Mouse (Mus musculus) midbrain, embryonic 16.5 days (tissue): ENCODE measurements around the gene Mtch2. TPM values are rescaled to one million over a fixed set of nuclear protein-coding genes. Genes with fewer than 3 reads are reported as not detected.
"Not testable (repeated sequence)": the region's sequence is repeated elsewhere in the genome, so short reads cannot be mapped to it uniquely, and the experiment has no call there.

Source experiments
- ATAC-seq: fragments of 200-750 bp; cut with Nextera tagmentation; 2 replicates; pipeline ENCODE4 v1.8.0; 2017; ENCODE audit warnings: moderate TSS enrichment
- H3K27ac ChIP-seq: fragments of 300-500 bp; sonication (generic); 2 replicates; pipeline ENCODE4 v1.5.1; 2014; ENCODE audit warnings: mild to moderate bottlenecking, low read length, mixed read lengths
- H3K27me3 ChIP-seq: fragments of 300-500 bp; sonication (generic); 2 replicates; pipeline ENCODE4 v1.6.1; 2014; ENCODE audit warnings: low read depth, low read length, mixed read lengths; ENCODE audit not compliant: control insufficient read depth, insufficient read depth
- H3K36me3 ChIP-seq: fragments of 300-500 bp; sonication (generic); 2 replicates; pipeline ENCODE4 v1.6.1; 2014; ENCODE audit warnings: mild to moderate bottlenecking, low read length, moderate library complexity, mixed read lengths; ENCODE audit not compliant: control insufficient read depth, insufficient read depth
- H3K4me1 ChIP-seq: fragments of 300-500 bp; sonication (generic); 2 replicates; pipeline ENCODE4 v1.6.1; 2014; ENCODE audit warnings: mild to moderate bottlenecking, low read length, mixed read lengths; ENCODE audit not compliant: control insufficient read depth, insufficient read depth
- H3K4me2 ChIP-seq: fragments of 300-500 bp; sonication (generic); 2 replicates; pipeline ENCODE4 v1.6.1; 2014; ENCODE audit warnings: mild to moderate bottlenecking, low read length, mixed read lengths
- H3K4me3 ChIP-seq: fragments of 300-500 bp; sonication (generic); 2 replicates; pipeline ENCODE4 v1.5.1; 2014; ENCODE audit warnings: low read depth, mild to moderate bottlenecking, low read length, moderate library complexity, mixed read lengths
- H3K9ac ChIP-seq: fragments of 300-500 bp; sonication (generic); 2 replicates; pipeline ENCODE4 v1.6.1; 2014; ENCODE audit warnings: low read depth, low read length, mixed read lengths
- H3K9me3 ChIP-seq: fragments of 300-500 bp; sonication (generic); replicated peaks from 2 replicates; pipeline ENCODE4 v1.6.1; 2014; ENCODE audit warnings: mild to moderate bottlenecking, low read length, mixed read lengths; ENCODE audit not compliant: control insufficient read depth, poor library complexity, severe bottlenecking
- WGBS: fragments of 180-500 bp; shearing (Covaris S2); extraction: QIAGEN DNeasy Blood & Tissue Kit; methylation state at CpG from one replicate; pipeline ENCODE4 v1.1.7; 2014; 5-methylcytosine and 5-hydroxymethylcytosine counted together
- polyA plus RNA-seq: library from polyadenylated mRNA; unstranded; fragments of >200 nt; fragmentation: Nextera tagmentation; extraction: Ambion mirVana; gene quantifications from 2 replicates; pipeline ENCODE4 v1.2.1, GENCODE M21; 2015

Gene Mtch2
- polyA plus RNA-seq, 1 experiment from 2014 or later, result 248 TPM

DNA sequence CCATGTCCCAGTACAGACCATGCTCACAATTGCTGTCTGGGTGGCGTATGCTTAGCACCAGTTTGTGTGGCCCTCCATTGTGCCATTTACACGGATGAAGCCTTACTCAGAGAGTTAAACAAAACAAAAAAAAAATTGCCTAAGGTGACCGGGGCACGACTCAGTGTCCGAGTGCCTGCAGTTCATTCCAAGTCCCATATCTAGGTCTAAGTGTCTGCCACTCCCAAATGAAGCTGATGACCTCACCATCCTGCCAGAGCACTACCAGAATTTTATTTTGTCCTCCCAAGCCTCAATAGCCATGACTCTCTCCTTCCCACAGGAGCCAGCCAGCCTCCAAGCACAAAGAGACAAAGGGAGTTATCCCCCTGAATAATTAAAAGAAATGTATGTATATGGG lies 40.7 kb downstream of the Mtch2 start:
- peak overlapping the region; percentile 81 for H3K9ac ChIP-seq
- H3K4me1 ChIP-seq, result peaks cover 36% of the 10 kb centered on the region
- ATAC-seq, result no peak
- peak overlapping the region; percentile 59 for H3K4me3 ChIP-seq
- H3K27ac ChIP-seq, result peak overlapping the region; percentile 94
- 74% methylated on average over 5 of the region's 5 CpGs for WGBS
- no peaks in the 10 kb centered on the region; the same call in 1 of the 2 replicates for H3K27me3 ChIP-seq
- H3K4me2 ChIP-seq, result peak overlapping the region; percentile 85
- no peaks in the 10 kb centered on the region for H3K9me3 ChIP-seq
- H3K36me3 ChIP-seq, result no peaks in the 10 kb centered on the region

DNA sequence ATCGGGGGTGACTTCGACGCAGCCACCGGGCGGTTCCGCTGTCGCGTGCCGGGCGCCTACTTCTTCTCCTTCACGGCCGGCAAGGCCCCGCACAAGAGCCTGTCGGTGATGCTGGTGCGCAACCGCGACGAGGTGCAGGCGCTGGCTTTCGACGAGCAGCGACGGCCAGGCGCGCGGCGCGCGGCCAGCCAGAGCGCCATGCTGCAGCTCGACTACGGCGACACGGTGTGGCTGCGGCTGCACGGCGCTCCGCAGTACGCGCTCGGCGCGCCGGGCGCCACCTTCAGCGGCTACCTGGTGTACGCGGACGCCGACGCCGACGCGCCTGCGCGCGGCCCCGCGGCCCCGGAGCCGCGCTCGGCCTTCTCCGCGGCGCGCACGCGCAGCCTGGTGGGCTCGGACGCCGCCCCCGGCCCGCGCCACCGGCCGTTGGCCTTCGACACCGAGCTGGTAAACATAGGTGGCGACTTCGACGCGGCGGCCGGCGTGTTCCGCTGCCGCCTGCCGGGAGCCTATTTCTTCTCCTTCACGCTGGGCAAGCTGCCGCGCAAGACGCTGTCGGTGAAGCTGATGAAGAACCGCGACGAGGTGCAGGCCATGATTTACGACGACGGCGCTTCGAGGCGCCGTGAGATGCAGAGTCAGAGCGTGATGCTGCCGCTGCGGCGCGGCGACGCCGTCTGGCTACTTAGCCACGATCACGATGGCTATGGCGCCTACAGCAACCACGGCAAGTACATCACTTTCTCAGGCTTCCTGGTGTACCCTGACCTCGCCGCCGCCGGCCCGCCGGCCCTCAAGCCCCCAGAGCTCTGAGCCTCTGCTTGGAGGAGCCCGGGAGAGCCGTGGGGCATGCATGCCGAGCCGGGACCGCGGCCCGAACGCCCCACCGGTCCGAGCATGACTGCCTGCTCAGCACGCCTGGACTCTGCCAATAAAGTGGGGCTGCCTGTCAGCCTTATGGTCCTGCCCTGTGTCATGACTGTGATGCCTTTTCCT lies 42.9 kb downstream of the Mtch2 start:
- Histone ChIP-seq H3K9me3 (no peaks in the 10 kb centered on the region), H3K27me3 (no peaks in the 10 kb centered on the region; the same call in 1 of the 2 replicates), H3K36me3 (peaks cover 2% of the 10 kb centered on the region; the same call in 1 of the 2 replicates), H3K4me2 (peak overlapping the region; percentile 71), H3K9ac (peak overlapping the region; percentile 64), H3K27ac (peak overlapping the region; percentile 51), H3K4me1 (peaks cover 29% of the 10 kb centered on the region), H3K4me3 (peak overlapping the region; percentile 40)
- WGBS, result 7% methylated on average over 95 of the region's 133 CpGs
- ATAC-seq, result peak; percentile 62

- H3K4me2 ChIP-seq, result no peak overlapping the region
- H3K4me3 ChIP-seq, result no peak overlapping the region
- 94% methylated on average over 6 of the region's 6 CpGs for WGBS
- H3K27ac ChIP-seq, result no peak overlapping the region
- peaks cover 13% of the 10 kb centered on the region for H3K4me1 ChIP-seq
- no peaks in the 10 kb centered on the region for H3K9me3 ChIP-seq
- no peaks in the 10 kb centered on the region for H3K27me3 ChIP-seq
- H3K36me3 ChIP-seq, result peaks cover 8% of the 10 kb centered on the region
- no peak overlapping the region for H3K9ac ChIP-seq
- no peak for ATAC-seq
These were observed 46.8 kb downstream of the Mtch2 start for GRCm38 (mm10) chr2:90893673-90894298.

DNA sequence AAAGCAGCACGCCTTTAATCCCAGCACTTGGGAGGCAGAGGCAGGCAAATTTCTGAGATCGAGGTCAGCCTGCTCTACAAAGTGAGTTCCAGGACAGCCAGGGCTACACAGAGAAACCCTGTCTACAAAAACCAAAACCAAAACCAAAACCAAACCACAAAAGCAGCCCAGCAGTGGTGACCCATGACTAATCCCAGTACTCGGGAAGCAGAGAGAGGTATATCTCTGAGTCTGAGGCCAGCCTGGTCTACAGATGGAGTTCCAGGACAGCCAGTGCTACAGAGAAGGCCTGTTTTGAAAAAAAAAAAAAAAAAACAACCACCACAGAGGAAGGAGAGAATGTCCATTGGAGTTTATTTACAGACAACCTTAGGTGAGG lies 47.3 kb downstream of the Mtch2 start:
- not testable (repeated sequence) for H3K9ac ChIP-seq, H3K4me2 ChIP-seq, H3K9me3 ChIP-seq, H3K27ac ChIP-seq, H3K27me3 ChIP-seq, H3K36me3 ChIP-seq, H3K4me3 ChIP-seq, ATAC-seq, H3K4me1 ChIP-seq
- 92% methylated on average over 3 of the region's 3 CpGs for WGBS

GRCm38 (mm10) chr2:90903398-90903797 lies 56.4 kb downstream of the Mtch2 start:
- H3K4me2 ChIP-seq, result peak overlapping the region; percentile 70
- 86% methylated on average over 2 of the region's 2 CpGs for WGBS
- peak overlapping the region; percentile 99 for H3K9ac ChIP-seq
- H3K4me3 ChIP-seq, result peak overlapping the region; percentile 92
- H3K9me3 ChIP-seq, result no peaks in the 10 kb centered on the region
- H3K27me3 ChIP-seq, result no peaks in the 10 kb centered on the region
- H3K27ac ChIP-seq, result no peak overlapping the region; the same call in 1 of the 2 replicates
- peaks cover 29% of the 10 kb centered on the region for H3K4me1 ChIP-seq
- peaks cover 14% of the 10 kb centered on the region for H3K36me3 ChIP-seq
- ATAC-seq, result no peak

DNA sequence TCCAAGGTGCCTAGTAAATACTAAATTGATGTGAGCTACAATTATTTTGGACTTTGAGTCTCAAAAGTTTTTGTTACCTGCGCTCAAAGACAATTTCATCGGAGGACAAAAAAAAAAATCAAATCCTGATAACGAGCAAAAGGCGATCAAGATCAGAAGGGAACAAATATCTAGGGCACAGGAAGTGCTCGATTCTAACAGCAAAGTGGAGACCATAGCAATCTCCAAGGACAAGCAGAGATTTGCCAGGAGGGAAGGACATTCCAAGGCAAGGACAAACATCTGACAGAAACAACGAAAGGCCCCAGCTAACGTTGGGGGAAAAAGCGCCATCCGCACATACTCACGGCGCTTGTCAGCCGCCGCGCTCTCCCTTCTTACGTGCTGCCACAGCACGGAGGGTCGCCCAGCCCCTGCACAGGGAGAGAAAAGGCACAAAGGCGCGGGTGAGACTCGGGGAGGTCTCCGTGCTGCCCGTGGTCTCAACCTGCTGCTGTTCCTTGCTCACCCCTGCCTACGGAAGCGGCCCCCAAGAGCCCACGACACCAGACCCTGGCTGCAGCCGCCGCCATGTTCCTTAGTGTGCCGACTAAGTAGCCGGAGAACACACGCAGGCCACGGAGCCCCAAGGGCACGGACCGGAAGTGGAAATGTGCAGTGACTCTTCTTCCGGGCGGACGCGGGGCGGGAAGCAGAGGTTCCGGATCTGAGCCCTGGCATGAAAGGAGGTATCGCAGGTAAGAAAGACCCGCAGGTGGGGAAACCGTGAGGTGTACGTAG lies 57.3 kb downstream of the Mtch2 start, which contains the start of the genes Kbtbd4 and Ndufs3:
TSS of gene Kbtbd4 (plus strand) at position 665 of the 780 bp plus-strand sequence.
TSS of gene Ndufs3 (minus strand) at position 752 of the 780 bp plus-strand sequence.
- Histone ChIP-seq H3K4me2 (peak within 1 kb of the TSS; percentile 83), H3K4me3 (peak within 1 kb of the TSS; percentile 92), H3K27ac (peak within 1 kb of the TSS; percentile 96), H3K36me3 (peaks cover 18% of the 10 kb centered on the region), H3K27me3 (no peaks in the 10 kb centered on the region), H3K9ac (peak within 1 kb of the TSS; percentile 99), H3K9me3 (no peaks in the 10 kb centered on the region), H3K4me1 (peaks cover 29% of the 10 kb centered on the region)
- peak; percentile 94 for ATAC-seq
- under 1% methylated on average over 41 of the region's 43 CpGs for WGBS

DNA sequence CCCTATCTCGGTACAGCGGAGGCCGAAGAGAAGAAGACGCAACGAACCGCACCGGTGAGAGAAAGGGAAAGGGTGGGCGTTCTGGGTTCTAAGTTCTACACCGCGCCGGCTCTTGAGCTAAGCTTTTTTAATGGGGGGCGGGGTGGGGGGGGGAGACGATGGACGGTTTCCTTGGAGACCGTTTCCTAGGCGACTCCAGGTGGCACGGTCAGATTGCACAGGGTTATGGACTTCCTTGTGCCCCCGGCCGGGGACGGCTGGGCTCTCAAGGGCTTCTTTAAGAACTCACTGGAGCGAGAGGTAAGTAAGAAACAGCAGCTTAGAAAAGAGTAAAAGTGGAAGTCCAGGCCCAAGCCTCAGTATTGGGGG lies 57.9 kb downstream of the Mtch2 start:
- Histone ChIP-seq H3K27ac (peak overlapping the region; percentile 96), H3K27me3 (no peaks in the 10 kb centered on the region), H3K4me3 (peak overlapping the region; percentile 92), H3K9ac (peak overlapping the region; percentile 99), H3K4me2 (peak overlapping the region; percentile 83), H3K4me1 (peaks cover 29% of the 10 kb centered on the region), H3K36me3 (peaks cover 24% of the 10 kb centered on the region), H3K9me3 (no peaks in the 10 kb centered on the region)
- under 1% methylated on average over 21 of the region's 21 CpGs for WGBS
- ATAC-seq, result peak; percentile 65

GRCm38 (mm10) chr2:90906721-90907120 lies 59.8 kb downstream of the Mtch2 start:
- no peak for ATAC-seq
- WGBS, result 100% methylated on average over 2 of the region's 2 CpGs
- H3K9me3 ChIP-seq, result no peaks in the 10 kb centered on the region
- no peak overlapping the region for H3K27ac ChIP-seq
- H3K4me2 ChIP-seq, result no peak overlapping the region
- no peak overlapping the region for H3K4me3 ChIP-seq
- peaks cover 29% of the 10 kb centered on the region for H3K4me1 ChIP-seq
- no peaks in the 10 kb centered on the region for H3K27me3 ChIP-seq
- no peak overlapping the region for H3K9ac ChIP-seq
- H3K36me3 ChIP-seq, result peaks cover 34% of the 10 kb centered on the region
